Mouse (Mus musculus): ENCODE measurements at regions not wholly inside any gene's neighbourhood (a gene's known extent, or its start where the extent isn't known, plus 50 kb on each side); places are given as distances from the start of the nearest gene placed in this dataset.

- no peak overlapping the region for H3K4me3 ChIP-seq (ENCODE audit: low read depth, low read length)
- DNase-seq (ENCODE audit: low spot score) (no peak), ATAC-seq (replicated peaks; ENCODE audit: low FRiP score) (no peak)
- H3K9ac ChIP-seq (ENCODE audit: low read length), result no peak overlapping the region
- WGBS, result 93% methylated on average over 2 of the region's 2 CpGs
- no peaks in the 10 kb centered on the region for H3K4me1 ChIP-seq (replicated peaks; ENCODE audit: control insufficient read depth, insufficient read depth, low read length)
- no peak overlapping the region for H3K27ac ChIP-seq (ENCODE audit: low read depth, low read length)
- H3K27me3 ChIP-seq (ENCODE audit: control insufficient read depth, insufficient read depth, low read length), result no peaks in the 10 kb centered on the region
- no peak overlapping the region for H3K4me2 ChIP-seq (ENCODE audit: low read depth, low read length, severe bottlenecking)
- H3K36me3 ChIP-seq (ENCODE audit: control insufficient read depth, insufficient read depth, low read length), result no peaks in the 10 kb centered on the region
- no peaks in the 10 kb centered on the region for H3K9me3 ChIP-seq (ENCODE audit: control insufficient read depth, low read length)
These were observed 124.9 kb upstream of the Ndst4 start for GRCm38 (mm10) chr3:125279007-125279406.

GRCm38 (mm10) chr3:125279610-125280009, 124.3 kb upstream of the Ndst4 start:
- Histone ChIP-seq H3K27ac (ENCODE audit: low read depth, low read length) (no peak overlapping the region), H3K4me2 (ENCODE audit: low read depth, low read length, severe bottlenecking) (no peak overlapping the region), H3K4me1 (replicated peaks; ENCODE audit: control insufficient read depth, insufficient read depth, low read length) (no peaks in the 10 kb centered on the region), H3K9me3 (ENCODE audit: control insufficient read depth, low read length) (no peaks in the 10 kb centered on the region), H3K27me3 (ENCODE audit: control insufficient read depth, insufficient read depth, low read length) (no peaks in the 10 kb centered on the region), H3K36me3 (ENCODE audit: control insufficient read depth, insufficient read depth, low read length) (no peaks in the 10 kb centered on the region), H3K4me3 (ENCODE audit: low read depth, low read length) (no peak overlapping the region), H3K9ac (ENCODE audit: low read length) (no peak overlapping the region)
- no peak for ATAC-seq (replicated peaks; ENCODE audit: low FRiP score)
- no peak for DNase-seq (ENCODE audit: low spot score)

GRCm38 (mm10) chr3:125288598-125288997, 115.3 kb upstream of the Ndst4 start:
- Histone ChIP-seq H3K9ac (ENCODE audit: low read length) (no peak overlapping the region), H3K4me1 (replicated peaks; ENCODE audit: control insufficient read depth, insufficient read depth, low read length) (no peaks in the 10 kb centered on the region), H3K27ac (ENCODE audit: low read depth, low read length) (no peak overlapping the region), H3K9me3 (ENCODE audit: control insufficient read depth, low read length) (no peaks in the 10 kb centered on the region), H3K27me3 (ENCODE audit: control insufficient read depth, insufficient read depth, low read length) (no peaks in the 10 kb centered on the region), H3K36me3 (ENCODE audit: control insufficient read depth, insufficient read depth, low read length) (no peaks in the 10 kb centered on the region), H3K4me3 (ENCODE audit: low read depth, low read length) (no peak overlapping the region), H3K4me2 (ENCODE audit: low read depth, low read length, severe bottlenecking) (no peak overlapping the region)
- ATAC-seq (replicated peaks; ENCODE audit: low FRiP score) (0 out of 2 replicates have a peak, but pooled peaks have one; percentile 1), DNase-seq (ENCODE audit: low spot score) (no peak)
- 71% methylated on average over 1 of the region's 1 CpGs for WGBS

DNA sequence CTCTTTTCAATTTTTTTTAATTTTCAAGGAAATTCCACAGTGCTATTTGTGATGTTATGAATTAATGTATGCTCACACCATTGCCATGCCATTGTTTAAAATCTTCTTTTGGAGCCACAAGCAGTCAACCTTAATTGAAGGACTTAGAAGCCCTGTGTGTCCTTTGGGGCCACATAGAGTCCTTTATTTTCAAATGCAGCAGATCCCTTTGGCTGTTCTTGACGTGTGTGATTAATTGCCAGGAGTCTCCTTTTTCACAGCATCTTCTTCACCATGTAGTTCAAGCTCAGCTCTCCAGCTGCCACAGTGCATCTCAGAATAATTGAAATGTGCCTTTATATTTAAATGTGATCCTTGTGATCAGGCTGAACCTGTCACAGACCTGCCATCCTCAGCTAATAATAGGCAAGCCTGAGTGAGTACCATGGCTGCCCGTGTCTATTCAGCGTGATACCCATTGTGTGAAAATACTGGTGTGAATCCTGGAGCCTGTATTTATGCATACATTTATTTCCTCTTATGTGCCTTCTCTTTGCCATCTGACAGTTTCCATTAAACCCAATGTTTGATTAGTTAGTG, 114.4 kb upstream of the Ndst4 start:
- ATAC-seq (replicated peaks; ENCODE audit: low FRiP score), result peak; percentile 58; the same call in 1 of the 2 replicates
- Histone ChIP-seq H3K9me3 (ENCODE audit: control insufficient read depth, low read length) (no peaks in the 10 kb centered on the region), H3K27me3 (ENCODE audit: control insufficient read depth, insufficient read depth, low read length) (no peaks in the 10 kb centered on the region), H3K4me1 (replicated peaks; ENCODE audit: control insufficient read depth, insufficient read depth, low read length) (no peaks in the 10 kb centered on the region), H3K4me2 (ENCODE audit: low read depth, low read length, severe bottlenecking) (no peak overlapping the region), H3K36me3 (ENCODE audit: control insufficient read depth, insufficient read depth, low read length) (no peaks in the 10 kb centered on the region), H3K27ac (ENCODE audit: low read depth, low read length) (no peak overlapping the region), H3K4me3 (ENCODE audit: low read depth, low read length) (no peak overlapping the region), H3K9ac (ENCODE audit: low read length) (no peak overlapping the region; the same call in 1 of the 2 replicates)
- 48% methylated on average over 3 of the region's 3 CpGs for WGBS
- no peak for DNase-seq (ENCODE audit: low spot score)

- Histone ChIP-seq H3K4me3 (ENCODE audit: low read depth, low read length) (no peak overlapping the region), H3K9ac (ENCODE audit: low read length) (no peak overlapping the region), H3K27me3 (ENCODE audit: control insufficient read depth, insufficient read depth, low read length) (no peaks in the 10 kb centered on the region), H3K27ac (ENCODE audit: low read depth, low read length) (no peak overlapping the region), H3K36me3 (ENCODE audit: control insufficient read depth, insufficient read depth, low read length) (no peaks in the 10 kb centered on the region), H3K4me2 (ENCODE audit: low read depth, low read length, severe bottlenecking) (no peak overlapping the region), H3K9me3 (ENCODE audit: control insufficient read depth, low read length) (no peaks in the 10 kb centered on the region), H3K4me1 (replicated peaks; ENCODE audit: control insufficient read depth, insufficient read depth, low read length) (no peaks in the 10 kb centered on the region)
- ATAC-seq (replicated peaks; ENCODE audit: low FRiP score), result no peak
- WGBS, result 79% methylated on average over 1 of the region's 1 CpGs
- DNase-seq (ENCODE audit: low spot score), result no peak
These were observed 97.2 kb upstream of the Ndst4 start for GRCm38 (mm10) chr3:125306675-125307074.

DNA sequence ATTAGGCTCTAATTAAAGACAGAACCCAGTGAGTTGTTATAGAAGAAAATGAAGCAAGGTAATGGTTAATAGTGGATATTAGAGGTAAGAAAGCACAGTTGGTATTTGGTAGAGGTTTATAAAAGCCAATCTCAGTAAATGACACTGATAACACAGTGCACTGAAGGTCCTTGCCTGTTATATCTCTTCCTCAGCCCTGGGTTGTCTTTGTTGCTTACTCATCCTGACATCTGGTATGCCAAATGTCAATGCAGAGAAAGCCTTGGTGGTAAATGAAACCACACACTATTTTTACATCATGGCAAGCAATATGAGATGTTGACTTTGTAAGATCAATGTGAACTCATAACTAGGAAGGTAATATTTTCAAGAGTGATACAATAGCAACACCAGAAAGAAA, 76.8 kb upstream of the Ndst4 start:
- Histone ChIP-seq H3K27me3 (ENCODE audit: control insufficient read depth, insufficient read depth, low read length) (no peaks in the 10 kb centered on the region), H3K36me3 (ENCODE audit: control insufficient read depth, insufficient read depth, low read length) (no peaks in the 10 kb centered on the region), H3K4me3 (ENCODE audit: low read depth, low read length) (no peak overlapping the region), H3K9me3 (ENCODE audit: control insufficient read depth, low read length) (no peaks in the 10 kb centered on the region), H3K4me2 (ENCODE audit: low read depth, low read length, severe bottlenecking) (no peak overlapping the region), H3K27ac (ENCODE audit: low read depth, low read length) (no peak overlapping the region), H3K9ac (ENCODE audit: low read length) (no peak overlapping the region), H3K4me1 (replicated peaks; ENCODE audit: control insufficient read depth, insufficient read depth, low read length) (no peaks in the 10 kb centered on the region)
- DNase-seq (ENCODE audit: low spot score) (no peak), ATAC-seq (replicated peaks; ENCODE audit: low FRiP score) (no peak)

DNA sequence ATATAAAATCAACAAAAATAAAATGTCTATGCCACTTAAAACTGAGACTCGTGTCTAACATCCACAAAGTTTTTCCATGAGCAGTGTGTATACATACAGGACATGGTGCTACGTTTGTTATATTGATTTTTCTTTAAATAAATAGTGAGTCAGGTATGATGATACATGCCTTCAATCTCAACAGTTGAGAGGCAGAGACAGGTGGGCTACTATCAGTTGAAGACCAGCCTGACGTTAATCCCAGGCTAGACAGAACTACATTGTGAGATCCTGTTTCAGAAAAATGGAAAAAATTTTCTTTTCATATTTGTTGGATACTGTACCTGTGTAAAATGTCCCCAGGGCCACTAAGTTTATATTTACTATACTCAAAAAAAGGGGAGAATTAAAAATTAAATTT, 66.5 kb upstream of the Ndst4 start:
- H3K4me2 ChIP-seq (ENCODE audit: low read depth, low read length, severe bottlenecking), result no peak overlapping the region
- H3K4me3 ChIP-seq (ENCODE audit: low read depth, low read length), result no peak overlapping the region
- no peak overlapping the region for H3K27ac ChIP-seq (ENCODE audit: low read depth, low read length)
- no peaks in the 10 kb centered on the region for H3K4me1 ChIP-seq (replicated peaks; ENCODE audit: control insufficient read depth, insufficient read depth, low read length)
- DNase-seq (ENCODE audit: low spot score) (no peak), ATAC-seq (replicated peaks; ENCODE audit: low FRiP score) (no peak)
- H3K9me3 ChIP-seq (ENCODE audit: control insufficient read depth, low read length), result no peaks in the 10 kb centered on the region
- no peak overlapping the region for H3K9ac ChIP-seq (ENCODE audit: low read length)
- WGBS, result 90% methylated on average over 3 of the region's 3 CpGs
- no peaks in the 10 kb centered on the region for H3K27me3 ChIP-seq (ENCODE audit: control insufficient read depth, insufficient read depth, low read length)
- H3K36me3 ChIP-seq (ENCODE audit: control insufficient read depth, insufficient read depth, low read length), result no peaks in the 10 kb centered on the region

DNA sequence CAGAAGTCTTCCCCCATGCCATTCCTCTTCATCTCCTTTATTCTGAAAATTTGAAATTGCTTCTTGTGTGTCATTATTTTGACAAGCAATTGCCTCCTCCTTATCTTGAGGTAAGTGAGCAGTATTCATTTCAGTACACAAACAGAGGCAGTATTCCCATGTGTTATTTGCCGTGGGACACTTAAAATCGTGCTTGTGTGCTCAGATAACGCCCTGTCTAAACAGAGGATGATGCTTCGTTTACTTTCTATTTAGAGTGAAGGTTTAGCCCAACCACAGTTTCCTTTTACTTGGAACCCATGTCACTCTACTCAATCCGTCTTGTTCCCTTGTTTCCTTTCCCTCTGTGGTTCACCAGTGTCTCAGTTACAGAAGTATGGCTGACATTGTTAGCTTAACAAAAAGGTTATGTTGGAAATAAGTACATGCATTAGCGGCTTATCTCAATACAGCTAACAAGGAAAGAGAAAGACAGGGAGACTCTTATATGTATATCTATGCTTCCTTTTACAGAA, 65.6 kb upstream of the Ndst4 start:
- Histone ChIP-seq H3K27me3 (ENCODE audit: control insufficient read depth, insufficient read depth, low read length) (no peaks in the 10 kb centered on the region), H3K4me3 (ENCODE audit: low read depth, low read length) (no peak overlapping the region), H3K4me2 (ENCODE audit: low read depth, low read length, severe bottlenecking) (no peak overlapping the region), H3K9me3 (ENCODE audit: control insufficient read depth, low read length) (no peaks in the 10 kb centered on the region), H3K27ac (ENCODE audit: low read depth, low read length) (no peak overlapping the region), H3K4me1 (replicated peaks; ENCODE audit: control insufficient read depth, insufficient read depth, low read length) (no peaks in the 10 kb centered on the region), H3K36me3 (ENCODE audit: control insufficient read depth, insufficient read depth, low read length) (no peaks in the 10 kb centered on the region), H3K9ac (ENCODE audit: low read length) (no peak overlapping the region)
- no peak for ATAC-seq (replicated peaks; ENCODE audit: low FRiP score)
- DNase-seq (ENCODE audit: low spot score), result no peak
- WGBS, result 61% methylated on average over 6 of the region's 6 CpGs

Measured in forebrain, embryonic 11.5 days (tissue).